Mouse (Mus musculus) spleen, embryonic (tissue): ENCODE results near the gene Bcas3.

Experiments
- CTCF ChIA-PET: fragments of 350-600 bp; sonication (Branson Sonifier 250); formaldehyde crosslinking; loops from one replicate; lab custom pipeline; 2022; lab: Charles Lee

Bcas3 gene

DNA sequence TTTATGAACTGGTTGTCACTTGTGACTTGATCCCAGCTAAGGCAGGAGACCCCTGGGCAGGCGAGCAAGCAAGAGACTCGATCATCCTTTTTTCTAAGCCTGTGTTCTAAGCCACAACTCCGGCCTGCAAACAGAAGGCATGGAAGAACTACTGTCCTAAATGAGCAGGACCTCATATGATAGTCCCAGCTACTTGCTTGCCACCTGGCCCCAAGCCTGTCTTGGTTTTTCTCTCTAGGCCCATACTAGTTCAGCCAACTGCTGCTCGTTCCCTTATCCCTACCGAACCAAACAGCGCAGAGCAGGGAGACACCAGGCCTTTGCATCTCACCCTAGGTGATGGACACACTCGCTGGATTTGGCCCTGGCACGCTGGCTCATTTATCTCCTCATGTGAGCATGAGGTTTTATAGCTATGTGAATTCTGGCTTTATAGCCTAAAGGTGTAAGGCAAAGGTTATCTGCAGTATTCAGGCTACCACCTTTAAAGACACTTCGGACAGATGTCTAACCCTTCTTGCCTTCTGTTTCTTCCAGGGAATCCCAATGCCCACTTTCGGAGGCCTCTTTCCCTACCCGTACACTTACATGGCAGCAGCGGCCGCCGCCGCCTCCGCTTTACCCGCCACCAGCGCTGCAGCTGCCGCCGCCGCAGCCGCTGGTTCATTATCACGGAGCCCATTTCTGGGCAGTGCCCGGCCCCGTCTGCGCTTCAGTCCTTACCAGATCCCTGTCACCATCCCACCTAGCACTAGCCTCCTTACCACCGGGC, 487.2 kb downstream of the Bcas3 start:
- CTCF ChIA-PET: no interaction called here

DNA sequence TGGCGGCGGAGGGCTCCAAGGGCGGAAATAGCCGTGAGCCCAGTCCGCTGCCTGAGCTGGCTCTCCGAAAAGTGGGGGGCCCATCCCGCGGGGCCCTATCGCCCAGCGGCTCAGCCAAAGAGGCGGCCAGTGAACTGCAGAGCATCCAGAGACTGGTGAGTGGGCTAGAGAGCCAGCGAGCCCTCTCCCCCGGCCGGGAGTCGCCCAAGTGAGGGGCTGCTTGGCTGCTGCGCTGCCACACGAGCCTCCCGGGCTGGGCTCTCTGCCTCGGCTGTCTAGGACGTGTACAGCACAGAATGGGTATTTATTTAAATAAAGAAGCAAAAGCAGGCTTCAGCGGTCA, 487.8 kb downstream of the Bcas3 start:
- CTCF ChIA-PET: no interaction called here

DNA sequence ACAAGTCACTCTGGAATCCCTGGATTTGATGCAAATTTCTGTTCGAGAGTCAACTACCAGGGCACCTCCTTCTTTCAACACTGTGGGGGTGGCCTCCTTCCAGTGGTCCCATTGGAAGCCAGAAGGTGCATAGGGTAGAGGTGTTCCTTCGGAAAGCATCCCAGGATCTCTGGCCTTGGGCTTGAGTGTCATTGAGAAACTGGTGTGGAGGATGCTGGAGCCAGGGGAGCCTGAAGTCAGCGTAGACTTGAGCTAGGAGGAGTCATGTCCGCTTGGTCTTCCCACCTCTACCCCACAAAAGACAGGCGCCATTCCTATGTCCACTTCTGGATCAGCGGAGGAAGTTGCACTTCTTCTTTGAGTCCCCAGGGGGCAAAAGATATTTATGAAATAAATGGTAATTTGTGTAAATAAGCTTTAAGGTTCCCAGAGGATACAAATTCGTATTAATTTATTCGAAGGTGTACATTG, 488.3 kb downstream of the Bcas3 start:
- CTCF ChIA-PET: no interaction called here

DNA sequence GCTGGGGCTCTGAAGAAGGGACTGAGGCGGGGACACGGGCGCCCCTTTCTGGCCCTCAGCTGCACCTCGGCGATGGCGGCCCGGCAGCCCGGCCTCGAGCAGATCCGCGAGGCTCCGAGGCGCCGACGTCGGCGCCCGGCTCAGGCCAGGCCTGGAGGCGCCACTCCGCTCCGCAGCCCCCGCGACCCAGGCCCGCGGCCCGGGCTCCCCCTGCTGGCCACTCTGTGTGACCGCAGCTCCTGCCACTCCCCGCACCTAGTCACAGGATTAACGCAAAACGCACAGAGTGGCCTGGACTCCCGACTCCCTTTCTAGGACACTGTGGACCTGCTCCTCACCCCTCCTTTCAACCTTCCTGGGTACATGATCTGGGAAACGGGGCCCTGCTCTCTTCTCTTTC, 489.0 kb downstream of the Bcas3 start:
- CTCF ChIA-PET: interaction anchor here (0.9 kb wide), 1 partner anchor 331 kb away, joined by 5 read pairs; no protein-coding TSS in a partner anchor

DNA sequence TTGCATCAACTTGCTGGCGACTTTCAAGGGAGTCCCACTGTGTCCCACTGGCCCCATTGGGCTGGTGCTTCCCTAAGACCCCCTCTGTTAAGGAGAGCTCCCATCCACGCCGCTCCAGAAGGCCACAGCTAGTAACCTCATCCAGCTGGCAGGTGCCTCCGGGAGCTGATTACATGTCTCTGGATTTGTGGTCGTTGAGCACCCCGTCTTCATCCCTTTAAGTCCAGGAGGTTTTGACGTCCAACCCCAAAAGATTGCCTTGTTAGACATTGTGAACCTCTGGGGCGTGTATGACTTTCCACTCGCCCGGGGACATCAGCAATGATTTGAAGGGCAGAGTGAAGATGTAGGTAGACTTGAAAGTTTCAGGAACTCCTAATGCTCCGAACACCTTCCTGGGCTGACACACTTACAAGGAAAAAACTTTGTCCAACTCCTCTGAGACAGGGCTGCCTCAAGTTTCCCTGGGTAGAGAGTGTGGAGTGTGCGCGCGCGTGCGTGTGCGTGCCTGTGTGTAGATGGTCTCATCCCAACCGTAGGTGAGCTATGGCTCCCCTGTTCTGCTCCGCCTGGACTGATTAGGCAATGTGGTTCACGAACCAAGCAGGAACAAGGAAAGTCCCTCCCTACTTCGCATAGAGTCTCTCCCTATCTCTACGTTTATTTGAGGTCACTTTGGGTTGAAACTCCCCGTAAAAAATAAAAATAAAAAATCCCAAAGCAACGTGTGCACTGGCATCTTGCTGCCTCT, 489.8 kb downstream of the Bcas3 start:
- CTCF ChIA-PET: interaction anchor here (0.7 to 0.9 kb wide), 2 partner anchors 156 to 331 kb away, joined by 3 to 5 read pairs; no protein-coding TSS in a partner anchor

DNA sequence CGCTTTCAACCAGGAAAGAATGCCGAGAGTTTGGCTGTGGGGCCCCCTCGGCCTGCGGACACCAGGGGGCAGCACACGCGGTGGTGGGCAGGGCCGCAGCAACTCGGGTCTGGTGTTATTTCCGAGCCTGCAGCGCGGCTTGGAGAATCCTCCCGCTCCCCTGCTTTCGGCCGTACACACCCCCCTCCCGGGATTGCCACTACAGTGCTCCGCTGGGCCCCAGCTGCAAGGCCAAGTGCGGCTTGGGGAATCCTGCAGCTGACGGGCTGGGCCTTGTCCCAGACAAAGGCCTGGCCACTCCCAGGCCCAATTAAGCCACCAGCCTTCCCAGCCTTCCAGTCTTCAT, 490.4 kb downstream of the Bcas3 start:
- CTCF ChIA-PET: interaction anchor here (0.5 kb wide), 1 partner anchor 1025 kb away, joined by 5 read pairs; no protein-coding TSS in a partner anchor

DNA sequence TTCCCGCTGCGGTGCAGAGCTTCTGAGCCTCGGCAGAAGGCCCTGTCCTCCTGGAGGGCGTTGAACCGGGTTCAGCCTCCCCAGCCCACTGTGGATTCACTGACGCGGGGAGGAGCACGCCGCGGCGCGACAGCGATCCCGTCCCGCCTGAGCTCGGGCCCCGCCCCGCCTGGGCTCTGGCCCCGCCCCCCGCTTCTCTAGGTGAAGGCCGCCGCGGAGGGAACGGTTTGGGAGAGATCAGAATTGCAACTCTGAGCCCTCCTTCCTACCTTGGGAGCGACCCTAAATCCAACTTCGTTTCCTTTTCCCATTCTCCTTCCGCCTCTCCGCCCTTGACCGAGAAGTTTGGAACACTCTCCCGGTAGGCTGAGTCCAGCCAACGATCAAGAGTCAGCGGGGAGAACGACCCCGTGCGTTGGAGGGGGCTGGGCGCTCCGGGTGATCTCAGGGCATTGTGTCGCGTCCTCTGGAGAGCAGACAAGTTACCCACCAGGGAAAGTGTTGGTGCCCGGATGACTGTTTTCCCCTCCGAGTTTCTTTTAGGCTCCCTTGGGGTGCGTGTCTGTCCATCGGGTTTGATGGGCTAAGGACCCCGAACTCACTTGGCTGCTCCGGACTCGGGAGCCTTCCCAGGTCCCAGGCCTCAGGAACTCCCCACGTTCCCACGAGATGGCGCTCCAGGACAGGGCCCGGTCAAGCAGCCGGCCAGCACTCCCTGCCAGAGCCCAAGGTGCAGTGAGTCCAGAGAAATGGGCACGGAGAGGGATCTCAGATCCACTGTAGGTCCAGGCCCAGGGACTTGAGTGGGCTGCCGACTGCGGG, 491.4 kb downstream of the Bcas3 start:
- CTCF ChIA-PET: interaction anchor here (0.5 to 1.1 kb wide), 3 partner anchors 136 to 1026 kb away, joined by 3 to 5 read pairs (median 3); no protein-coding TSS in a partner anchor

DNA sequence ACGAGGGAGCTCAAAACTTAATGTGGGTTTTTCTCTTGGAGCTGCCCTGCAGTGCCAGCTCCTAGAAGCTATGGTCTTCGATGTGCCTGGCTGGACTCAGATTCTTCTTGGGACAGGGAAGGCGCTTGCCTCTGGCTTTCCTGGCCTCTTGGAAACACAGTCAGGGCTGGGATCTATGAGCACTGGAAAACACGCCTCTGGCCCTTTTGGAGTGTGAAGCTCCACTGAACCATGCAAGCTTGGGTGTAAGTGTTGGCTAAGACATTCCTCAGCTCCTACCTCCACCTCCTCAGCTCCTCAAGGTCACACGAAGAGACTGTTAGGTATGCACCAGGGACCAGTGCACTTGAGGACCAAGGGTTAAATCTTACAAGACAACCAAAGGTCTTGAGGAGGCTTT, 492.0 kb downstream of the Bcas3 start:
- CTCF ChIA-PET: interaction anchor here (1.1 kb wide), 1 partner anchor 135 kb away, joined by 3 read pairs; no protein-coding TSS in a partner anchor

DNA sequence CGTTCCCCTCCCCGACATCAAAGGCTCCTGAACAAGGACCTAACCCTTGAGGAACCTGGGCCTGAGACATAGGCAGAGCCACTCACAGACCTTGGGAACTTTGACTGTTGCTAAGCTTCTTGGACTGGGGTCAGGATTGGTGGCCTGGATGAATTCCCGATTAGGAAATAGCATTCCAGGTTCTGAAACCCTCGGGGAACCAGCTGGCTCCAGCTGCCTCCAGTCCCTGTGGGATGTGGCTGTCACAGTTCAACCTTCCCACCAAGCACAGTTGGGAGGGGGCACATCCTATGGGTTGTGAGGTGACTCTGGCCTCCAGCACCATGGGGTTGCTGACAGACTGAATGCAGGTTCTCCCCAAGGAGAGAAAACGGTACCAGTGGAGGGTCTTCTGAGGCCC, 493.0 kb downstream of the Bcas3 start:
- CTCF ChIA-PET: interaction anchor here (1.1 kb wide), 1 partner anchor 134 kb away, joined by 3 read pairs; no protein-coding TSS in a partner anchor

DNA sequence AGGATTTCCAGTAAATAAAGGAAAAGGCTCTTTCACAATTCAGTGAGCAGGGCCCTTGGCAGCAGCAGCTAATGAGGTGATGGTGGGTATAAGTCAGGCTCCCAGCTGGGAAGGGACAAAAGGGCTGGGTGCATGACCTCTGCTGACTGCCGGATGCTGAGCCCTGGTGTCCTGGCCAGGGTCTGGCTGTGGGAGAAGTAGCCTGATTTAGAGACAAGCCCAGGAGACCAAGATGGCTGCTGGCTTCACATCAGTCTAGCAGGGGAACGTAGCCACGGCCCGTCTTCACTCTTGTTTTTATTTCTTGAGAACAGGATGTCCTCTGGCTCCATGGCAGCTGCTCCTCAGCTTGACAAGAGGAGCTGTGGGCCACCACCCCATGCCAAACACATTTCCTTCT, 493.5 kb downstream of the Bcas3 start:
- CTCF ChIA-PET: no interaction called here

DNA sequence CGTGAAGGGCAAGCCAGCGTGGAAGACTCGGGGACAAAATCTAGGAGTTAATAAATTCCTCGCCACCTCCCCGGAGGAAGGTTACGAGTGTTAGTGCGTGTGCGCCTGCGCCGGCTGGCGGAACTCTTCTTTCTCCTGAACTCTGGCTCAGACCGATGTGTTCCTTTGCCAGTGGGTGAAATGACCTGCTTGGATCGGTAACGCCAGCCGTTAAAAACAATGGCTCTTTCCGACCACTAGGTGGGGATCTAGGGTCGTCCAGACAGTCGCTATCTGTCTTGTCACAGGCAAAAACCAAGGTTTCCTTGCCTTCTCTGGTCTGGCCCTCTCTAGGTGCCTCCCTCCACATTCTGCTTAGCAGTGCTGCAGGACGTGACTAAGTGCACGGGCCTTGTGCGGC, 496.1 kb downstream of the Bcas3 start:
- CTCF ChIA-PET: no interaction called here

DNA sequence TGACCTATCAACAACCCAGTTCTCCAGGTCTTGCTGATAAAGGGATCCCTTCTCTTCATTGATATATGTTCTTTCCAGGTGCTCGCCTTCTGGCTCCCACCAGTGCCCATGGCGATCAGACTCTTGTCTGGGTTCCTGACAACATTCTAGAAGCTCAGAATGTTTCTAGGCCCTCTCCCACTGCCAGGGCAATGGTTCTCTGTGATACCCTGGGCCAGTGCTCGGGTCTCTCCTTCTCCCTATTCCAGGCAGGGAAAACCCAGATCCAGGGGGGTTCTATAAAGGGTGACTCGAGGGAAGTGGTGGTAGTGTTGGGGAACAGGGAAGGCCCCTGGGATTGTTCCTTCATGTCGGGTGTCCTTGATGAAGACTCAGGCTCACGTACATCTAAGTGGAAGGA, 497.3 kb downstream of the Bcas3 start, which contains the start of gene Gm11444:
TSS of gene Gm11444 (minus strand) at position 101 of the 400 bp plus-strand sequence.
- CTCF ChIA-PET: no interaction called here

DNA sequence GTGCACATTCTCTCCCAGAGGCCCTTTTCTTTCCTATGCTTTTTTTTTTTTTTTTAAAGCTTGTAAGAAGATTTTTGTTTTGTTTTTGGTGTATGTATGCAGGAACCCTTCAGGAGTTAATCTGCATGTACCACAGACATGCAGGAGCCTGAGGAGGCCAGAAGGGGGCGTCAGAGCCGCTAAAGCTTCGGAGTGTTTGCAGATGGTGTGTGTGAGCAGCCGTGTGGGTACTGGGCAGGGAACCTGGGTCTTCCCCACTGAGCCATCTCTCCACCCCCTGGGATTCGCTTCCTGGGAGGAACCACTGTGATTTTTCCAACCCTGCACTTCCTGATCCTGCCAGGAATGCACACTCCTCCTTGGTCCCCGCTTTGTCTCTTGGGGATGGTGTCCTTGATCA, 497.8 kb downstream of the Bcas3 start:
- CTCF ChIA-PET: interaction anchor here (0.7 kb wide), 1 partner anchor 139 kb away, joined by 7 read pairs; no protein-coding TSS in a partner anchor

DNA sequence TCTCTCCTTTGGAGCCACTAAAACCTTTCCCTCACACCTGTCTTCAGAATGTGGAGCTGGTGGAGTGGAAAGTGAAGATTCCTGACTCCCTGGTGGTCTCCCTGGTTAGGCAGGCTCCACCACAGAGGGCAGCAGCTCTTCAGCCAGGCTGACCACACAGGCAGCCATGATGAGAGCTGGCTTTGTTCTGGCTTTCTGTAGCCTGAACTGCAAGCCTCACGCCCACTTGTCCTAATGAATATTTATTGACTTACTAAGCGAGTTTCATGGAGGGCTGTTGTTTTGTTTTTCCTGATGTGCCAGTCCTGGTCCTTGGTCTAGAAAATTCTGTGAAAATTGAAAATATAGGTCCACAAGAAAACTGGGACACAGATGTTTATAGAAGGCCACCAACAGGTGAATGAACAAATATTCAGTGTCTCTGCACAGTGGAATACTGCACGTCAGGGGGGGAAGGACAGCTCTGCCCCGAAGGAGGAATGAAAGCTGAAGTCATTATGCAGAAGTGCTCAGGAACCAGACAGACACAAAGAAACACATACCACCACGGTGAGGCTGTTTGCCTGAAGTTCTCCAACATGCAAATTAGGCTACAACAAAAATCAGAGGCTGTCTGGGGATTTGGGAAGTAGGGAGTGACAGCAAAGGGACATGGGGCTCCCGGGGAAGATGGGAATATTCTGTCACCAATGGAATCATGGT, 505.2 kb downstream of the Bcas3 start:
- CTCF ChIA-PET: no interaction called here

DNA sequence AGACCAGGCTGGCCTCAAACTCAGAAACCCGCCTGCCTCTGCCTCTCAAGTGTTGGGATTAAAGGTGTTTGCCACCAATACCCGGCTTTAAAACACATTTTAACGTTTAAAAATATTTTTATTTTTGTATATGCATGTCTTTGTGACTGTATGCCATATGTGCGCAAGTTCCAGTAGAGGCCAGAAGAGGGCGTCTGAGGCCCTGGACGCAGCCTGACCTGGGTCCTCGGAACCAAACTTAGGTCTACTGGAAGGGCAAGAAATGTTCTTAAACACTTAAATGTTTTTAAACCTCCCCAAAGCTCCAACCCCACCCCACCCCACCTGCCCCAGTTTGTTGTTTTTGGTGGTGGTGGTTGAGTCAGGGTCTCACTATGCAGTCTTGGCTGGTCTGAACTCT, 511.4 kb downstream of the Bcas3 start:
- CTCF ChIA-PET: no interaction called here
